Mouse (Mus musculus) hindbrain, embryonic 14.5 days (tissue): ENCODE data around the gene Fam81a. TPM values are rescaled to one million over a fixed set of nuclear protein-coding genes. Genes with fewer than 3 reads are reported as not detected.

Source experiments
- ATAC-seq: fragments of 200-750 bp; cut with Nextera tagmentation; 2 replicates; pipeline ENCODE4 v1.8.0; 2017; ENCODE audit warnings: moderate number of reproducible peaks, mild to moderate bottlenecking, moderate TSS enrichment, moderate library complexity; ENCODE audit not compliant: low FRiP score
- DNase-seq: peaks from one replicate; pipeline ENCODE4 v3.0.0-alpha.2; 2015; ENCODE audit warnings: low spot score
- H3K27ac ChIP-seq: fragments of 300-500 bp; sonication (generic); 2 replicates; pipeline ENCODE4 v1.5.1; 2014; ENCODE audit warnings: mild to moderate bottlenecking, moderate library complexity
- H3K27me3 ChIP-seq: fragments of 300-500 bp; sonication (generic); 2 replicates; pipeline ENCODE4 v1.6.1; 2014; ENCODE audit warnings: mild to moderate bottlenecking, low read length, mixed read lengths; ENCODE audit not compliant: control insufficient read depth, insufficient read depth
- H3K36me3 ChIP-seq: fragments of 300-500 bp; sonication (generic); replicated peaks from 2 replicates; pipeline ENCODE4 v1.6.1; 2014; ENCODE audit not compliant: control insufficient read depth, insufficient read depth
- H3K4me1 ChIP-seq: fragments of 300-500 bp; sonication (generic); replicated peaks from 2 replicates; pipeline ENCODE4 v1.6.1; 2014; ENCODE audit warnings: antibody characterized with exemption, low read length, mixed read lengths; ENCODE audit not compliant: control insufficient read depth, insufficient read depth
- H3K4me2 ChIP-seq: fragments of 300-500 bp; sonication (generic); replicated peaks from 2 replicates; pipeline ENCODE4 v1.6.1; 2014; ENCODE audit warnings: mild to moderate bottlenecking, moderate library complexity
- H3K4me3 ChIP-seq: fragments of 300-500 bp; sonication (generic); replicated peaks from 2 replicates; pipeline ENCODE4 v1.5.1; 2014; ENCODE audit warnings: mild to moderate bottlenecking, low read length
- H3K9ac ChIP-seq: fragments of 300-500 bp; sonication (generic); 2 replicates; pipeline ENCODE4 v1.6.1; 2014
- H3K9me3 ChIP-seq: fragments of 300-500 bp; sonication (generic); 2 replicates; pipeline ENCODE4 v1.6.1; 2016; ENCODE audit warnings: low read length; ENCODE audit not compliant: control insufficient read depth
- WGBS: fragments of 180-500 bp; shearing (Covaris S2); extraction: QIAGEN DNeasy Blood & Tissue Kit; methylation state at CpG from one replicate; pipeline ENCODE4 v1.1.7; 2014; 5-methylcytosine and 5-hydroxymethylcytosine counted together
- polyA plus RNA-seq: library from polyadenylated mRNA; unstranded; fragments of >200 nt; fragmentation: Nextera tagmentation; extraction: Ambion mirVana; gene quantifications from 2 replicates; pipeline ENCODE4 v1.2.1, GENCODE M21; 2014

Fam81a gene
- polyA plus RNA-seq, 1 experiment from 2014 or later, result 12.9 TPM

- WGBS, result 74% methylated on average over 5 of the region's 5 CpGs
- Histone ChIP-seq H3K9me3 (no peaks in the 10 kb centered on the region), H3K27me3 (no peaks in the 10 kb centered on the region), H3K4me2 (no peak overlapping the region), H3K4me1 (no peaks in the 10 kb centered on the region), H3K9ac (no peak overlapping the region), H3K27ac (no peak overlapping the region), H3K36me3 (no peaks in the 10 kb centered on the region), H3K4me3 (no peak overlapping the region)
- no peak for ATAC-seq
- DNase-seq, result no peak
Observed at GRCm38 (mm10) chr9:70134716-70135115, 7.6 kb downstream of the Fam81a start.

- 91% methylated on average over 9 of the region's 9 CpGs for WGBS
- H3K4me2 ChIP-seq, result no peak overlapping the region
- H3K9me3 ChIP-seq, result no peaks in the 10 kb centered on the region
- no peak overlapping the region for H3K9ac ChIP-seq
- H3K27ac ChIP-seq, result no peak overlapping the region
- no peak for ATAC-seq
- H3K27me3 ChIP-seq, result no peaks in the 10 kb centered on the region
- H3K36me3 ChIP-seq, result no peaks in the 10 kb centered on the region
- no peaks in the 10 kb centered on the region for H3K4me1 ChIP-seq
- no peak for DNase-seq
- no peak overlapping the region for H3K4me3 ChIP-seq
Observed at GRCm38 (mm10) chr9:70134215-70134614, 8.1 kb downstream of the Fam81a start.

- 90% methylated on average over 5 of the region's 5 CpGs for WGBS
- H3K4me3 ChIP-seq, result no peak overlapping the region
- no peaks in the 10 kb centered on the region for H3K27me3 ChIP-seq
- DNase-seq (no peak), ATAC-seq (no peak)
- no peaks in the 10 kb centered on the region for H3K36me3 ChIP-seq
- H3K27ac ChIP-seq, result no peak overlapping the region
- no peak overlapping the region for H3K4me2 ChIP-seq
- H3K4me1 ChIP-seq, result no peaks in the 10 kb centered on the region
- H3K9ac ChIP-seq, result no peak overlapping the region
- no peaks in the 10 kb centered on the region for H3K9me3 ChIP-seq
Observed at GRCm38 (mm10) chr9:70130786-70131185, 11.6 kb downstream of the Fam81a start.

GRCm38 (mm10) chr9:70111869-70112286 is 30.5 kb downstream of the Fam81a start:
- Histone ChIP-seq H3K36me3 (no peaks in the 10 kb centered on the region), H3K4me2 (peak overlapping the region; percentile 41), H3K4me3 (no peak overlapping the region), H3K9me3 (no peaks in the 10 kb centered on the region), H3K4me1 (no peaks in the 10 kb centered on the region; the same call in 1 of the 2 replicates), H3K27ac (no peak overlapping the region), H3K9ac (no peak overlapping the region), H3K27me3 (no peaks in the 10 kb centered on the region)
- ATAC-seq, result peak; percentile 64; the same call in 1 of the 2 replicates
- 3% methylated on average over 10 of the region's 10 CpGs for WGBS
- DNase-seq, result no peak

- no peak overlapping the region for H3K4me2 ChIP-seq
- H3K4me3 ChIP-seq, result no peak overlapping the region
- H3K4me1 ChIP-seq, result no peaks in the 10 kb centered on the region; the same call in 1 of the 2 replicates
- DNase-seq, result peak; percentile 41
- H3K9ac ChIP-seq, result no peak overlapping the region
- WGBS, result 68% methylated on average over 7 of the region's 7 CpGs
- no peak overlapping the region for H3K27ac ChIP-seq
- H3K36me3 ChIP-seq, result no peaks in the 10 kb centered on the region
- ATAC-seq, result no peak
- no peaks in the 10 kb centered on the region for H3K9me3 ChIP-seq
- H3K27me3 ChIP-seq, result no peaks in the 10 kb centered on the region
Observed at GRCm38 (mm10) chr9:70110871-70111270, 31.5 kb downstream of the Fam81a start.

- H3K9ac ChIP-seq, result no peak overlapping the region
- H3K4me3 ChIP-seq, result no peak overlapping the region
- no peak overlapping the region for H3K27ac ChIP-seq
- H3K4me2 ChIP-seq, result no peak overlapping the region
- DNase-seq (peak; percentile 95), ATAC-seq (peak; percentile 57; the same call in 1 of the 2 replicates)
- H3K4me1 ChIP-seq, result no peaks in the 10 kb centered on the region; the same call in 1 of the 2 replicates
- H3K9me3 ChIP-seq, result no peaks in the 10 kb centered on the region
- H3K36me3 ChIP-seq, result no peaks in the 10 kb centered on the region
- WGBS, result 4% methylated on average over 3 of the region's 3 CpGs
- H3K27me3 ChIP-seq, result no peaks in the 10 kb centered on the region
Observed at GRCm38 (mm10) chr9:70109279-70109678, 33.1 kb downstream of the Fam81a start.

GRCm38 (mm10) chr9:70108151-70108550 is 34.2 kb downstream of the Fam81a start:
- Histone ChIP-seq H3K27me3 (no peaks in the 10 kb centered on the region), H3K36me3 (no peaks in the 10 kb centered on the region), H3K27ac (no peak overlapping the region), H3K4me1 (no peaks in the 10 kb centered on the region; the same call in 1 of the 2 replicates), H3K4me3 (no peak overlapping the region), H3K4me2 (no peak overlapping the region), H3K9me3 (no peaks in the 10 kb centered on the region), H3K9ac (no peak overlapping the region)
- ATAC-seq, result no peak
- WGBS, result 80% methylated on average over 5 of the region's 5 CpGs
- no peak for DNase-seq

- DNase-seq, result no peak
- H3K9ac ChIP-seq, result no peak overlapping the region
- H3K4me2 ChIP-seq, result no peak overlapping the region
- no peak overlapping the region for H3K27ac ChIP-seq
- 82% methylated on average over 5 of the region's 5 CpGs for whole genome bisulfite sequencing
- H3K9me3 ChIP-seq, result no peaks in the 10 kb centered on the region
- H3K4me1 ChIP-seq, result no peaks in the 10 kb centered on the region
- no peaks in the 10 kb centered on the region for H3K36me3 ChIP-seq
- no peak overlapping the region for H3K4me3 ChIP-seq
- H3K27me3 ChIP-seq, result no peaks in the 10 kb centered on the region
- ATAC-seq, result no peak
Observed at GRCm38 (mm10) chr9:70105573-70105972, 36.8 kb downstream of the Fam81a start.

- H3K36me3 ChIP-seq, result no peaks in the 10 kb centered on the region
- no peak for ATAC-seq
- no peak overlapping the region for H3K27ac ChIP-seq
- WGBS, result 50% methylated on average over 8 of the region's 8 CpGs
- no peak for DNase-seq
- H3K4me2 ChIP-seq, result no peak overlapping the region
- H3K4me1 ChIP-seq, result no peaks in the 10 kb centered on the region
- no peak overlapping the region for H3K9ac ChIP-seq
- H3K4me3 ChIP-seq, result no peak overlapping the region
- no peaks in the 10 kb centered on the region for H3K27me3 ChIP-seq
- no peaks in the 10 kb centered on the region for H3K9me3 ChIP-seq
Observed at GRCm38 (mm10) chr9:70103106-70103505, 39.3 kb downstream of the Fam81a start.

- no peak overlapping the region for H3K4me2 ChIP-seq
- H3K27me3 ChIP-seq, result no peaks in the 10 kb centered on the region
- no peak for ATAC-seq
- no peak overlapping the region for H3K9ac ChIP-seq
- H3K9me3 ChIP-seq, result no peaks in the 10 kb centered on the region
- H3K27ac ChIP-seq, result no peak overlapping the region
- no peak for DNase-seq
- H3K4me3 ChIP-seq, result no peak overlapping the region
- H3K4me1 ChIP-seq, result no peaks in the 10 kb centered on the region
- no peaks in the 10 kb centered on the region; the same call in 1 of the 2 replicates for H3K36me3 ChIP-seq
- WGBS, result 89% methylated on average over 2 of the region's 2 CpGs
Observed at GRCm38 (mm10) chr9:70097542-70097941, 44.8 kb downstream of the Fam81a start.
